Mouse (Mus musculus) kidney, adult 2 months (tissue): ENCODE data around the gene Pstpip1.

ENCODE experiments used
- CTCF ChIP-seq: fragments of 200-500 bp; conservative IDR thresholded peaks from 2 replicates; pipeline ENCODE4 v1.5.1; 2011; ENCODE audit warnings: low read depth, mild to moderate bottlenecking, control low read depth, low read length, moderate library complexity, mixed read lengths; ENCODE audit not compliant: insufficient read depth, insufficient read length
- POLR2A ChIP-seq: fragments of 200-500 bp; IDR thresholded peaks from one replicate; pipeline ENCODE4 v1.6.1; 2011; ENCODE audit warnings: low read depth, low read length, control low read depth

DNA sequence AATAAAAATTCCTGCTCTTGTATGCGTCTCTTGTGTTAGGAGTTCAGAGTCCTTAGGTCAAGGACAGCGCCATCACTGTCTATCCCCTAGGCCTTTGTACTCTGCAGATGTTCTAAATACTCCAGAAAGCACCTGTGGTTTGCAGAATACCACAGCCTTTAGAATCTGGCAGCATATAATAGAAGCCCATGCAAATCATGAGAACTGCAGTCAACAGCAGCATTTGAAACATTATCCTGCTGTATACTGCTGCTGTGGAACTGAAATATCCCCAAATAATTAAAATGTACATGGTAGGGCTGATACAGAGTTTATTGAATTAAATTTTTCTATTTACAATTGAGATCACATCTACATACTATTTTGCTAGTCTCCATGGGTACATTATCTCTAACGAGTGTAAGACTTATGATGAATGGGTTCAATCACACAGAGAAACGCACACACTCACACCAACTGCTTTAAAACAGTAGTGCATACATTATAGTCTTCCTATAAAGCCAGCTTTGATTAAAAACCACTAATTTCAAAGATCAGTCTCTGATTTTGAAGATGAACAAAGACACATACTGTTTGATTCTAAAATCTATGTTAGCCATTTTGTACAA is 45.9 kb downstream of the Pstpip1 start:
- no peak for TF ChIP-seq CTCF
- TF ChIP-seq POLR2A = no peak
